Mouse (Mus musculus) heart, embryonic 13.5 days (tissue): ENCODE results near the gene Lipm. TPM values are rescaled to one million over a fixed set of nuclear protein-coding genes. Genes with fewer than 3 reads are reported as not detected.

Experiments
- ATAC-seq: fragments of 200-750 bp; cut with Nextera tagmentation; 2 replicates; pipeline ENCODE4 v1.8.0; 2017; ENCODE audit warnings: moderate TSS enrichment; ENCODE audit not compliant: insufficient number of reproducible peaks, low FRiP score, low TSS enrichment; ENCODE audit errors: extremely low read depth
- H3K27ac ChIP-seq: fragments of 300-500 bp; sonication (generic); replicated peaks from 2 replicates; pipeline ENCODE4 v1.5.1; 2015; ENCODE audit warnings: moderate library complexity, mild to moderate bottlenecking, inconsistent platforms
- H3K27me3 ChIP-seq: fragments of 300-500 bp; sonication (generic); replicated peaks from 2 replicates; pipeline ENCODE4 v1.6.1; 2015; ENCODE audit warnings: mild to moderate bottlenecking, inconsistent platforms
- H3K36me3 ChIP-seq: fragments of 300-500 bp; sonication (generic); 2 replicates; pipeline ENCODE4 v1.6.1; 2015; ENCODE audit warnings: mild to moderate bottlenecking, inconsistent platforms
- H3K4me1 ChIP-seq: fragments of 300-500 bp; sonication (generic); 2 replicates; pipeline ENCODE4 v1.6.1; 2015; ENCODE audit warnings: inconsistent platforms
- H3K4me2 ChIP-seq: fragments of 300-500 bp; sonication (generic); 2 replicates; pipeline ENCODE4 v1.6.1; 2015; ENCODE audit warnings: inconsistent platforms, mild to moderate bottlenecking, moderate library complexity
- H3K4me3 ChIP-seq: fragments of 300-500 bp; sonication (generic); 2 replicates; pipeline ENCODE4 v1.5.1; 2015; ENCODE audit warnings: moderate library complexity, mild to moderate bottlenecking, inconsistent platforms
- H3K9ac ChIP-seq: fragments of 300-500 bp; sonication (generic); 2 replicates; pipeline ENCODE4 v1.6.1; 2015; ENCODE audit warnings: inconsistent platforms, mild to moderate bottlenecking, moderate library complexity
- H3K9me3 ChIP-seq: fragments of 300-500 bp; sonication (generic); 2 replicates; pipeline ENCODE4 v1.6.1; 2016; ENCODE audit warnings: inconsistent platforms
- WGBS: fragments of 180-500 bp; shearing (Covaris S2); methylation state at CpG from one replicate; pipeline ENCODE4 v1.1.7; 2015; ENCODE audit warnings: mixed read lengths; 5-methylcytosine and 5-hydroxymethylcytosine counted together
- polyA plus RNA-seq: library from polyadenylated mRNA; unstranded; fragments of >200 nt; fragmentation: Nextera tagmentation; extraction: Ambion mirVana; gene quantifications from 2 replicates; pipeline ENCODE4 v1.2.1, GENCODE M21; 2015

The Lipm gene
- polyA plus RNA-seq, result not detected in 2 replicates

DNA sequence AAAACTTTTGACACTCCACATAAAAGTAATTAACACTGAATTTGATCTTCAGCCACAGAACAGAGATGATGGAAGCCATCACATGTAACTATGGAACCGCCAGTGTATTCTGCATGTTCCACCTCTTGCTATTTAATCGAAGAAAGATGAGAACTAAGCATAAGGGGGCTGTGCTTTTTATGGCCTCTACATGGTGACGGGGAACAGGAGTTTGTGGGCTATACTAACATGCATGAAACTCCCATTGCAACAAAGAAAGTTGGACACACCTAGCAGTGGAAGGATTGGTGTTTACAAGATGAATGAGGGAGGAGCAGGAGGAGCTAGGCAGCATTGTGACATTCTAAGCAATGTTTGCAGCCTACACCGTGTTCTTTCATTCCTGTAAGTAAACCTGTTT lies at the start of gene Lipm:
TSS of gene Lipm (plus strand) at position 301 of the 400 bp plus-strand sequence.
- no peak within 1 kb of the TSS for H3K27ac ChIP-seq
- H3K27me3 ChIP-seq, result no peaks in the 10 kb centered on the region
- no peaks in the 10 kb centered on the region for H3K4me1 ChIP-seq
- no peaks in the 10 kb centered on the region for H3K9me3 ChIP-seq
- no peak for ATAC-seq
- H3K9ac ChIP-seq, result no peak within 1 kb of the TSS
- no peak within 1 kb of the TSS for H3K4me2 ChIP-seq
- WGBS, result 76% methylated on average over 4 of the region's 4 CpGs
- H3K4me3 ChIP-seq, result no peak within 1 kb of the TSS
- H3K36me3 ChIP-seq, result no peaks in the 10 kb centered on the region

- Histone ChIP-seq H3K4me3 (no peak overlapping the region), H3K36me3 (no peaks in the 10 kb centered on the region), H3K9me3 (0 out of 2 replicates have a peak, but pooled peaks cover 4% of the 10 kb centered on the region), H3K27me3 (no peaks in the 10 kb centered on the region), H3K4me2 (no peak overlapping the region), H3K27ac (no peak overlapping the region), H3K9ac (no peak overlapping the region), H3K4me1 (no peaks in the 10 kb centered on the region)
- WGBS, result 71% methylated on average over 3 of the region's 3 CpGs
- no peak for ATAC-seq
These were observed 49.2 kb upstream of the Lipm start for GRCm38 (mm10) chr19:34051502-34051901.

DNA sequence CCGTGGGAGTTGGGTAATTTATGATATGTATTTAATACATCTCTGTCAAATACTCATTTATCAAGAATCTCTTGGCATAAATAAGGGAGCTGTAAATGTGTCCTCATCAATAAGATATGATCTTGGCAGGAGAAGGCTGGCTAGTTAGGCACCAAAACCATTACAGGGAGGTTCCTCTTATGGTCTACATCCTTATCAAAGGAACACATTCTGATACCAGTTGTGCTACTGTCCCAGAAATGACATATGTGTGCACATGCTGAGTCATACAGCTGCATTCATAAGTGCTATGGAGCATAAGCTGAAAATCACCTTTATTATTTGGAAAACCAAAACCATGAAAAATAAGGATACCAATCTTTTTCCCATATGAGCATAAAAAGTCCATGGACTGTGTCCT lies 37.2 kb upstream of the Lipm start:
- H3K27me3 ChIP-seq, result no peaks in the 10 kb centered on the region
- H3K27ac ChIP-seq, result no peak overlapping the region
- H3K4me3 ChIP-seq, result no peak overlapping the region
- no peak overlapping the region for H3K4me2 ChIP-seq
- no peaks in the 10 kb centered on the region for H3K9me3 ChIP-seq
- H3K36me3 ChIP-seq, result no peaks in the 10 kb centered on the region
- H3K4me1 ChIP-seq, result no peaks in the 10 kb centered on the region
- no peak for ATAC-seq
- 42% methylated on average over 1 of the region's 1 CpGs for WGBS
- no peak overlapping the region for H3K9ac ChIP-seq

- ATAC-seq, result no peak
These were observed 36.7 kb upstream of the Lipm start for GRCm38 (mm10) chr19:34064059-34064458.

GRCm38 (mm10) chr19:34066779-34067472 lies 33.8 kb upstream of the Lipm start, which contains the start of gene Lipn:
TSS of gene Lipn (plus strand) at chr19:34067358.
- Histone ChIP-seq H3K4me3 (no peak within 1 kb of the TSS), H3K27me3 (no peaks in the 10 kb centered on the region), H3K9me3 (no peaks in the 10 kb centered on the region), H3K9ac (no peak within 1 kb of the TSS), H3K4me1 (no peaks in the 10 kb centered on the region), H3K4me2 (no peak within 1 kb of the TSS), H3K36me3 (no peaks in the 10 kb centered on the region), H3K27ac (no peak within 1 kb of the TSS)
- WGBS, result 83% methylated on average over 9 of the region's 9 CpGs
- ATAC-seq, result no peak

More at GRCm38 (mm10) chr19:34064059-34064458, 36.7 kb upstream of the Lipm start:
- WGBS, result 70% methylated on average over 4 of the region's 4 CpGs
- no peak overlapping the region for H3K4me3 ChIP-seq
- H3K27me3 ChIP-seq, result no peaks in the 10 kb centered on the region
- H3K4me1 ChIP-seq, result no peaks in the 10 kb centered on the region
- no peaks in the 10 kb centered on the region for H3K36me3 ChIP-seq
- H3K27ac ChIP-seq, result no peak overlapping the region
- no peaks in the 10 kb centered on the region for H3K9me3 ChIP-seq
- no peak overlapping the region for H3K4me2 ChIP-seq
- H3K9ac ChIP-seq, result no peak overlapping the region

GRCm38 (mm10) chr19:34074239-34074638 lies 26.5 kb upstream of the Lipm start:
- Histone ChIP-seq H3K9ac (no peak overlapping the region), H3K36me3 (no peaks in the 10 kb centered on the region), H3K27me3 (no peaks in the 10 kb centered on the region), H3K4me1 (no peaks in the 10 kb centered on the region), H3K4me3 (no peak overlapping the region), H3K4me2 (no peak overlapping the region), H3K9me3 (no peaks in the 10 kb centered on the region), H3K27ac (no peak overlapping the region)
- ATAC-seq, result no peak

- Histone ChIP-seq H3K4me3 (no peak overlapping the region), H3K36me3 (no peaks in the 10 kb centered on the region), H3K27ac (no peak overlapping the region), H3K9ac (no peak overlapping the region), H3K27me3 (no peaks in the 10 kb centered on the region), H3K4me1 (no peaks in the 10 kb centered on the region), H3K9me3 (no peaks in the 10 kb centered on the region), H3K4me2 (no peak overlapping the region)
- ATAC-seq, result no peak
- 57% methylated on average over 2 of the region's 2 CpGs for WGBS
These were observed 22.6 kb upstream of the Lipm start for GRCm38 (mm10) chr19:34078130-34078529.

GRCm38 (mm10) chr19:34089011-34089680 lies 11.6 kb upstream of the Lipm start:
- no peak for ATAC-seq
- H3K9me3 ChIP-seq, result no peaks in the 10 kb centered on the region
- H3K27ac ChIP-seq, result no peak overlapping the region
- no peak overlapping the region for H3K4me3 ChIP-seq
- no peak overlapping the region for H3K4me2 ChIP-seq
- H3K4me1 ChIP-seq, result no peaks in the 10 kb centered on the region
- no peaks in the 10 kb centered on the region for H3K27me3 ChIP-seq
- 60% methylated on average over 3 of the region's 3 CpGs for WGBS
- H3K9ac ChIP-seq, result no peak overlapping the region
- H3K36me3 ChIP-seq, result no peaks in the 10 kb centered on the region

- H3K36me3 ChIP-seq, result no peaks in the 10 kb centered on the region
- no peaks in the 10 kb centered on the region for H3K9me3 ChIP-seq
- no peak for ATAC-seq
- no peak overlapping the region for H3K4me3 ChIP-seq
- H3K4me1 ChIP-seq, result no peaks in the 10 kb centered on the region
- no peaks in the 10 kb centered on the region for H3K27me3 ChIP-seq
- H3K27ac ChIP-seq, result no peak overlapping the region
- H3K4me2 ChIP-seq, result no peak overlapping the region
- WGBS, result 60% methylated on average over 5 of the region's 5 CpGs
- H3K9ac ChIP-seq, result no peak overlapping the region
These were observed 5.4 kb upstream of the Lipm start for GRCm38 (mm10) chr19:34095381-34095780.

DNA sequence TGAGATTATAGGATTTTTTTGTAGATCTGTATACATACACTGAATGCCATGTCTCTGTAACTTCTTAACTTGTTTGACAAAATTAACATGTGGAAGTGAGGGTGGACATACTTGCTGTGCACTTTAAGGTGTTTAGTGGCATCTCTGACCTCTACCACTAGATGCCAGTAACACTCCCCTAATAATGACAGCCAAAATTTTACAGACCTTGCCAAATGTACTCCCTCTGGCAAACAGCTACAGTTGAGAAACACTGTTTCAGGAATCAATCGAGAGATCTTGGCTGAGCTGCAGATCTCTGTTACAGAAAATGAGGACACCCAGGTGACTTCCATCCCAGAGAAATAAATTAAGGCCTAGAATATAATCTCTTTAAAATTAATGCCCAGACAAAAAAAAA lies 4.5 kb upstream of the Lipm start:
- ATAC-seq, result no peak
- no peaks in the 10 kb centered on the region for H3K4me1 ChIP-seq
- H3K9ac ChIP-seq, result no peak overlapping the region
- H3K27ac ChIP-seq, result no peak overlapping the region
- no peaks in the 10 kb centered on the region for H3K36me3 ChIP-seq
- no peaks in the 10 kb centered on the region for H3K27me3 ChIP-seq
- no peaks in the 10 kb centered on the region for H3K9me3 ChIP-seq
- no peak overlapping the region for H3K4me3 ChIP-seq
- WGBS, result 51% methylated on average over 1 of the region's 1 CpGs
- H3K4me2 ChIP-seq, result no peak overlapping the region

- H3K4me2 ChIP-seq, result no peak overlapping the region
- no peaks in the 10 kb centered on the region for H3K4me1 ChIP-seq
- ATAC-seq, result no peak
- no peak overlapping the region for H3K9ac ChIP-seq
- no peak overlapping the region for H3K4me3 ChIP-seq
- no peaks in the 10 kb centered on the region for H3K27me3 ChIP-seq
- no peak overlapping the region for H3K27ac ChIP-seq
- no peaks in the 10 kb centered on the region for H3K36me3 ChIP-seq
- no peaks in the 10 kb centered on the region for H3K9me3 ChIP-seq
- 83% methylated on average over 7 of the region's 7 CpGs for WGBS
These were observed 1.2 kb downstream of the Lipm start for GRCm38 (mm10) chr19:34101888-34102287.

DNA sequence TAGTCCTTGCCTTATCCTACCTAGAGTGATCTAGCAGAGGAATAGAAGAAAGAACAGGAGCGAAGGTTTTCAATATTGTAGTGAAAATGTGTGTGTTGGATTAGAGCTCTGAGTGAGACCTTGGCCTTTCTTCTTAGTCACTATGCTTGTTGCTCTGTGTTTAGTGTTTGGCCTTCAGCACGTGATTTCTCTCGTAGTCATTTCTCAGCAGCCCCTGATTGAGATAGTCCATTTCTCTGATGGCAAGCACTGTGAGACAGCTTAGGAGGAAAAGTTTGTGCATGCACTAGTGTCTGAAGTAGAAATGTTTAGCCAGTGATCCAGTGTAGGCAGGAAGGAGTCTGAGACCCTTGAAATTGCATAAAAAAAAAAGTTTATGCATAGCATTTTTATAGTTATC lies 4.1 kb downstream of the Lipm start:
- Histone ChIP-seq H3K27ac (no peak overlapping the region), H3K27me3 (no peaks in the 10 kb centered on the region), H3K4me2 (no peak overlapping the region), H3K4me1 (no peaks in the 10 kb centered on the region), H3K9ac (no peak overlapping the region), H3K4me3 (no peak overlapping the region), H3K36me3 (no peaks in the 10 kb centered on the region), H3K9me3 (no peaks in the 10 kb centered on the region)
- 71% methylated on average over 3 of the region's 3 CpGs for WGBS
- no peak for ATAC-seq
